Mouse (Mus musculus): ENCODE results near the gene Sstr5.

Gene Sstr5

DNA sequence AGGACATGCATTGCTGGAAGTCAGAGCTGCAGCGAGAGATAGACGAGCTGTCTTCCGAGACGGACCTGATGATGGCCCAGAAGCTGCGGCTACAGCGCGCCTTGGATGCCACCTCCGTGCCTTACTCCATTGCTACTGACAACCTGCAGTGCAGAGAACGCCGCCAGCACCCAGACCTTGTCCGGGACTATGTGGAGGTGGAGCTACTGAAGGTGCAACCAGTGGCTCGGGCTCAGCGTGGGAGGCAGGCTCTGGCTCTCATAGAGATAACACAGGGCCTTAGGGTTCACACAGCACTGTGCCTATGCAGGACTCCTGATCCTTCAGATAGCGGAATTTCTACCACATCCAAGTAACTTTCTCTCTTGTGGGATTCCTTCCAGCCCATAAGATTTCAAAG, 25.0 kb downstream of the Sstr5 start:
- DNase-seq, result no peak

DNA sequence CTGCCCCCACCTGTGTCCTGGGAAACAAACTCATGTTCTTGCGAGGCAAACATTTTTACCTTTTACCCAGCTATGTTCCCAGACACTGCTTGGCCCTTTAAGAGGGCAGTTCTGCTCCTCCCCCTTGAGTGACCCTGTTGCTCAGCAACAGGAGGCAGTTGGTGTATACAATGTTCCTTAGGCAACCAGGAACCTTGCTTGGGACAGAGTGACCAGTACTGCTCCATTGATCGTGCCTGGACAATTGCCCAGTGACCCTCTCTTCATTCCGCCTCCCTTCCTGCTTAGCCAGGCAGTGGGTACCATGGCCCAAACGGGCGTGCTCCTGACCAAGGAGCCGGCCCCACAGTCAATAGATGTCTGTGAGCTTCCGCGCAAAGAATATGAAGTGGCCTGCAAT, 25.7 kb downstream of the Sstr5 start:
- DNase-seq, result peak; percentile 28 to 45

DNA sequence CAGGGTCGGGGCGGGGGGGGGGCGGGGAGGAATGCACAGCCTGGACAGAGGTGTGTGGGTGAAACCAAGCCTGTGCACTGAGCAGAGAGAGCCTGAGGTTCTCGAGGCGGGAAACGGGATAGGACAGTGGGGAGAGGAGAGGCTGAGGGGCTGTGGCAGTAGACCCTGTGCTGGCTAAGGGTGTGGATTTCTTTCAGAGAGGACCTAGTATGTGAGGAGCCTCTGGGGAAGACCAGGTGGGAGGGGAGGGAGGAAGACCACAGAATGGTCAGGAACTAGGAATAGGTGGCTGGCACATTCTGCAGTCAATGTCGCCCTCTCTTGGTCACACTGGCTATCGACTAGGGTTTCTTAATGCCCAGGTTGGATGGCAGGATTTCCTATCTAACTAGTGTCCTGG, 27.3 kb downstream of the Sstr5 start:
- DNase-seq, result peak in 1 of 2 experiments; percentile 68

DNA sequence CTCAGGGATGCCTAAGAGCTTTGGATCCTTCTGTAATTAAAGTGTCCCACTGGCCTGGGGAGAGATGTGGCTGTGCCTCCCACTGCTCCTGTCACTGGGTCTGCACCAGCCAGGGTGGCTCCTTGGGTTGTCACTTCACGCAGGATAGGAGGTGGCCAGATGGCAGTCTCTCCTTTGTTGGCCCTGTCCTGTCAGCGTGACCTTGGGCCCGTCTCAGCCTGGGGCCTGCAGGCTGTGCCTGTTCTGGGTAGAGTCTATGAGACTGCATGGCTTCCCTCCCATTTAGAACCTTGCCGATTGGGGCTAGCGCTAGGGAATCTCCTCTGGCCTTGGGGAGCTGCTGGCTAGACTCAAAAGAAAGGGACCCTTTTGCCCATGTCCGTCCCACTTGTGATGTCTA, 28.8 kb downstream of the Sstr5 start:
- no peak for DNase-seq

DNA sequence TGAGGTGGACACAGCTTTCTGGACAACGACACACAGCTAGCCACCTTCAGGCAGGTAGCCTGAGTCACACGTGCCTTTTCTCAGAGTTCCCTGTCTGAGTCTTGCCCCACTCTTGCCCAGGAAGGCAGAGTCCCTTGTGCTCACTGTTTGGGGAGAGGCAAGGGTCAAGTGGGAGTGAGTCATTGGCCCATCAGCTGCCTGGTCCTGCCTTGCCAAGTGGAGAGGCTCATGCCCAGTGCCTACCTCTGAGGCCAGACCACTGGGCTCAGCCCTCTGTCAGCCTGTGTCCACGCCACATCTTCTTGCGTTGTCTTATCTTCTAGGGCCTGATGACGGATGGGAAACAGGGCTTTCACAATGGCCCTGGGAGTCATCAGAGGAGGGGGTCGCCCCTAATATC, 29.3 kb downstream of the Sstr5 start:
- DNase-seq, result no peak

GRCm38 (mm10) chr17:25466257-25466656, 30.8 kb downstream of the Sstr5 start:
- DNase-seq, result no peak

- DNase-seq, result no peak
These were observed 33.0 kb downstream of the Sstr5 start for GRCm38 (mm10) chr17:25464091-25464490.

- no peak for DNase-seq
These were observed 33.7 kb downstream of the Sstr5 start for GRCm38 (mm10) chr17:25463326-25463945.

- DNase-seq, result no peak
These were observed 34.7 kb downstream of the Sstr5 start for GRCm38 (mm10) chr17:25462236-25462875.

DNA sequence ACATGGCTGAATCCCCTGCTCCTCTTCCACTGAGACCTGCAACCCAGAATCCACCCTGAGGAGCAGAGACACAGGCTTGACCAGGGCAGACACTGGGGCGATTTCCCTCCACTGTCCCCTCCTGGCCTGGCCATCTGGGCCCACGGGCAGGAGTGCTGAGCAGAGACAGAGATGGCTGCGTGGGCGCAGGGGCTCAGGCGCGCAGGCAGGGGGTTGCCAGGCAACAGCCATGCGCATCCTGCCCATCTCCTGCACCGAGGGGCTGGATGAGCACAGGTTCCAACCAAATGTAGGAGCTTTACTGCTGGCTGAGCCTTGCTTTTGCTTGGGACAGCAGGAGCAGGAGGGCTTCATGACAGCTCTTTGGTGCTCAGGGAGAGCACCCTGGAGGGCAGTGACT, 40.5 kb downstream of the Sstr5 start:
- DNase-seq, result no peak

GRCm38 (mm10) chr17:25454272-25454671, 42.8 kb downstream of the Sstr5 start, which contains the start of gene Tekt4:
Gene Tekt4 (plus strand): TSS chr17:25454615.
- no peak for DNase-seq

GRCm38 (mm10) chr17:25452246-25452965, 44.7 kb downstream of the Sstr5 start:
- no peak for DNase-seq

- DNase-seq, result no peak
These were observed 46.8 kb downstream of the Sstr5 start for GRCm38 (mm10) chr17:25450329-25450728.

DNA sequence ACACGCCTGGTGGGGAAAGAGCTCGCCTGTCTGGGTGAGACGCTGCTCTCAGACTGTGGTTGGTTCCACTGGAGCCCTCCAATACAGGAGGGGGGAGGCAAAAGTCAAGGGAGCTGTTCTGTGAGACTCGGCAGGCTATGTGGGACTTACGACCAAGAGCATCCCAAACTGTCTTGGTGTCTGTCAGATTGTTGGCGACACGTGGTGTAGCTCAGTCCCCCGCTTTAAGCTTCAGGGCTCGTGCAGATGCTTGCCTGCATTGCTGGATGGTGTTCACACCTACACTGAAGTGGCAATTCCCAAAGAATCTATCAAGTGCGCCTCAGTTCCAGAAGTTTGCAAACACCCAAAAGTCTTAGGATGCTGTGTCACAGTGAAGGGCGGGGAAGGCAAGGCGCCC, 49.2 kb downstream of the Sstr5 start:
- DNase-seq, result no peak

DNA sequence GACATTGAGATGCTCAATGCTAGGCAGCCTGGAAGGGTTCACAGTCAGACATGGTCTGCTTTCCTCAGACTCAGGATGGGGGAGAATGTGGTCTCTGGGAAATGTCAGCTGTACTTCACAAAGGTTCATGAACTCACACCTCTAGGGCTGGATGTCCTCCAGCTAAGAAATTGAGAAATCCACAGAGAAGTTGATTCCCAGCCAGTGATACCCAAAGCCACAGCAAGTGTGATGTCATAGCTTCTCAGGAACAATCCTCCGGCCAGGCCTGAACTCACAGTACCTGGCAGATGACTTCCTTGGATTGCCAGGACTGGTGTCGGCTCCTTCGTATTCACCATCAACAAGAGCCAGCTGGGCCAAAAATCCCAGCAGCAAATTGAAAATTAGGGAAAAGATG, 51.2 kb downstream of the Sstr5 start:
- no peak for DNase-seq

GRCm38 (mm10) chr17:25445074-25445473, 52.0 kb downstream of the Sstr5 start:
- no peak for DNase-seq

DNA sequence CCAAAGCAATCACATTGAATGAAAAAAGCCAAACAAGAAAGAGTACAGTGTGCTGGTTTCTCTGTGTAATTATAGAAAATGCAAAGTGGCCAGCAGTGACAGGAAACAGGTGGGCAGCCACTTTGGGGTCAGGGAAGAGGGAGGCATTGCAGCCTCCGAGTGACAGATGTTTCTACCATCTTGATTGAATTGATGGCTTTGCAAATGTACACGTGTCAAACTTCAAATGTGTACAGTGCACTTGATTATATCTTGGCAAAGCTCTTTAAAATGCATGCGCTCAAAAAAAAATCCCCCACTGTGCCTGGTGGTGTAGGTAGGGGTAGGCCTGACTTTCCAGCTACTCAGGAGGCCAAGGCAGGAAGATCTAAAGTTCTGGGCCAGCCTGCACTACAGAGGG, 54.2 kb downstream of the Sstr5 start:
- no peak for DNase-seq

GRCm38 (mm10) chr17:25441417-25441816, 55.7 kb downstream of the Sstr5 start:
- DNase-seq, result no peak
